Mouse (Mus musculus): ENCODE measurements around the gene Gclc. TPM values are rescaled to one million over a fixed set of nuclear protein-coding genes. Genes with fewer than 3 reads are reported as not detected.

Gene Gclc
- polyA plus RNA-seq, 1 experiment from 2014 or later: 29.7 TPM

DNA sequence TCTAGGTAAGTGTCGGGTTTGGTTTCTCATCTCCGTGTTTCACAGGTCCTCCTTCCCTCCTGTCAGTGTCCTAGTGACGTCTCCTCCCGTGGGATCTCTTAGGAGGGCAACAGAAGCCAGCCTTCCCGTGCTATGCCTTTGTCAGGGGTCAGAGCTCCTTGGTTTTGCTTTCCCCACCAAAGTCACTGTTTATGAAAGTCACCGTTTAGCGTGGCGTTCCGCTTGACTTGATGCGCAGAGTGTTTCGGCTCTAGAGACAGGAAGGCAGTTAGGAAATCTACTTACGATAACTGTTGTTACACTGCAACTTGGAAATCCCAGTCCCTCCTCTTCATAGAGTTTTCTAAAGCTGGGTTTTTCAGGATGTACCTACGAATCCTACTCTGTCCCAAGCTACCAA, 28.7 kb downstream of the Gclc start:
- no peak for DNase-seq (ENCODE audit: low spot score)
- 91% methylated on average over 13 of the region's 13 CpGs for WGBS
- Histone ChIP-seq H3K4me1 (replicated peaks; ENCODE audit: control insufficient read depth, insufficient read depth, low read length) (no peaks in the 10 kb centered on the region), H3K4me2 (no peak overlapping the region), H3K9me3 (ENCODE audit: control insufficient read depth, low read length) (no peaks in the 10 kb centered on the region), H3K27me3 (replicated peaks; ENCODE audit: control insufficient read depth, insufficient read depth, low read length) (no peaks in the 10 kb centered on the region), H3K9ac (ENCODE audit: low read depth, low read length) (no peak overlapping the region), H3K27ac (ENCODE audit: low read depth, low read length) (no peak overlapping the region), H3K4me3 (ENCODE audit: low read depth, low read length) (no peak overlapping the region), H3K36me3 (ENCODE audit: control insufficient read depth, insufficient read depth, low read length) (peaks cover 11% of the 10 kb centered on the region)
- no peak for ATAC-seq (replicated peaks; ENCODE audit: low FRiP score)

DNA sequence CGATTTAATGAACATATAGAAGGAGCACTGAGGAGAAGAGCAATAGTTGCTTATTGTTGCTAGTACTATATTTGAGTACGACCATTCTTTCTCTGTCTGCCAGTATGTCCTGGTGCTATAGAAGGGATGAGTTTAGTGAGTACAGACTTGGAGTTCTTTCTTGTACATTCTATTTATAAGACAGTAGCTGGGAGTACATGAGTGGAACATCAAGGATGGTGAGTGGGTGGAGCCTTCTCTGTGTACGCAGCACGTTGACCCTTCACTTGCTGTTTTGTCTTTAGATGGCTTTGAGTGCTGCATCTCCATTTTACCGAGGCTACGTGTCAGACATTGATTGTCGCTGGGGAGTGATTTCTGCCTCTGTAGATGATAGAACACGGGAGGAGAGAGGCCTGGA, 31.1 kb downstream of the Gclc start:
- Histone ChIP-seq H3K36me3 (ENCODE audit: control insufficient read depth, insufficient read depth, low read length) (peaks cover 15% of the 10 kb centered on the region), H3K4me2 (no peak overlapping the region), H3K4me3 (ENCODE audit: low read depth, low read length) (no peak overlapping the region), H3K9me3 (ENCODE audit: control insufficient read depth, low read length) (no peaks in the 10 kb centered on the region), H3K4me1 (replicated peaks; ENCODE audit: control insufficient read depth, insufficient read depth, low read length) (no peaks in the 10 kb centered on the region), H3K27me3 (replicated peaks; ENCODE audit: control insufficient read depth, insufficient read depth, low read length) (no peaks in the 10 kb centered on the region), H3K27ac (ENCODE audit: low read depth, low read length) (no peak overlapping the region), H3K9ac (ENCODE audit: low read depth, low read length) (no peak overlapping the region)
- ATAC-seq (replicated peaks; ENCODE audit: low FRiP score) (no peak), DNase-seq (ENCODE audit: low spot score) (no peak)
- WGBS: 93% methylated on average over 8 of the region's 8 CpGs

- WGBS: 91% methylated on average over 7 of the region's 7 CpGs
- Histone ChIP-seq H3K4me3 (ENCODE audit: low read depth, low read length) (no peak overlapping the region), H3K4me1 (replicated peaks; ENCODE audit: control insufficient read depth, insufficient read depth, low read length) (no peaks in the 10 kb centered on the region), H3K9ac (ENCODE audit: low read depth, low read length) (no peak overlapping the region), H3K9me3 (ENCODE audit: control insufficient read depth, low read length) (no peaks in the 10 kb centered on the region), H3K4me2 (no peak overlapping the region), H3K36me3 (ENCODE audit: control insufficient read depth, insufficient read depth, low read length) (peaks cover 36% of the 10 kb centered on the region), H3K27ac (ENCODE audit: low read depth, low read length) (no peak overlapping the region), H3K27me3 (replicated peaks; ENCODE audit: control insufficient read depth, insufficient read depth, low read length) (no peaks in the 10 kb centered on the region)
- DNase-seq (ENCODE audit: low spot score) (no peak), ATAC-seq (replicated peaks; ENCODE audit: low FRiP score) (no peak)
These were observed 33.6 kb downstream of the Gclc start for GRCm38 (mm10) chr9:77787936-77788335.

DNA sequence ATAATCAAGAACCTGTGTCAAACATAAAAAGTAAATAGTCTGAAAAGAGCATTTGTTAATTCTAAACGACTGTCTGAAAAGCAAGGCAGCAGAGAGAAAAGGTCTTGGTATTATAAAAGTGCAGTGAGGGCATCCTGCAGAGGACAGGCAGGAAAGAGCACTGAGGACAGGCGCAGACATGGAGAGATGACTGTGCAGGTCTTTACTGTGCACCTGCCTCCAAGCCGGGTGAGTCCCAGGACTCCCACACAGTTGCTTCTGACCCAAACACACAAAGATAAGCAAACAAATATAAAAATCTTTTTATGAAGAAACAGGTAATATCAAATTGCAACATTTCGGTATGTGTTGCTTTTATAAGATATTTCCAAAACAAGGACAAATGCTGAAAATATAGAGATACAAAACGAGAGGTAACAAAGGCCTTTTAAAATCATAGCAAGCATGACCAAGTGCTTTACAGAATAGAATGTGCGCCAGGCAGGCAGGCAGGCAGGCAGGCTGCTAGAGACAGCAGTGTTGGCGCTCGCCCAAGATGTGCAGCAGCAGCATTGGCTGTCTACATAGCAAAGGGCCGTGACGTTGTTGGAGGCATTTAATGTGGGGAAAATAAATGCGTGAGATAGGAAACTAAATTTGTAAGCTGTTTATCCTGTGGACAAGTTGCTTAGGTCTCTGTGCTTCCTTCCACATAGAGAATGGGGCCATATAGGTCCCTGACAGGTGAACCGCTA, 35.4 kb downstream of the Gclc start:
- Histone ChIP-seq H3K9me3 (ENCODE audit: control insufficient read depth, low read length) (no peaks in the 10 kb centered on the region), H3K4me3 (ENCODE audit: low read depth, low read length) (no peak overlapping the region), H3K27ac (ENCODE audit: low read depth, low read length) (no peak overlapping the region), H3K9ac (ENCODE audit: low read depth, low read length) (no peak overlapping the region), H3K4me1 (replicated peaks; ENCODE audit: control insufficient read depth, insufficient read depth, low read length) (no peaks in the 10 kb centered on the region), H3K4me2 (no peak overlapping the region), H3K27me3 (replicated peaks; ENCODE audit: control insufficient read depth, insufficient read depth, low read length) (no peaks in the 10 kb centered on the region), H3K36me3 (ENCODE audit: control insufficient read depth, insufficient read depth, low read length) (peaks cover 48% of the 10 kb centered on the region)
- DNase-seq (ENCODE audit: low spot score) (no peak), ATAC-seq (replicated peaks; ENCODE audit: low FRiP score) (no peak)
- WGBS: 89% methylated on average over 12 of the region's 12 CpGs

DNA sequence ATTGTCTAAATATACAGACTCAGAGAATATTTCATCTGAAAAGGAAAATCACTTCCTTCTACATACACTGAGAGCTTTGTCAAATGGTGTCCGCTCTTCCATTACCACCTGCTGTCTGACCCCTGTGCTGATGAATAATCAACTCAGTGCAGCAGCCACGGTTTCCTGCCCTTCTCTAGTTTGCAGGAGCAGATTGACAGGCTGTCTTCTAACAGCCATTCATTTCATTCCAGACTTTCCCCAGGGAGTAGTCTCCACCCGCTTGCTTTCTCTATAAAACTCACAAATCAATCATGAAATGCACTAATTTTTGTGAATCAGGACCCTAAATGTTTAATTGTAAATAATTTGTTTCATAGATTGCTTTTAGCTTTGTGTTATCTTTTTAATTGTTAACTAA, 39.5 kb downstream of the Gclc start:
- ATAC-seq (replicated peaks; ENCODE audit: low FRiP score): no peak
- no peaks in the 10 kb centered on the region for H3K9me3 ChIP-seq (ENCODE audit: control insufficient read depth, low read length)
- peaks cover 43% of the 10 kb centered on the region for H3K36me3 ChIP-seq (ENCODE audit: control insufficient read depth, insufficient read depth, low read length)
- DNase-seq (ENCODE audit: low spot score): no peak
- H3K4me1 ChIP-seq (replicated peaks; ENCODE audit: control insufficient read depth, insufficient read depth, low read length): no peaks in the 10 kb centered on the region
- H3K4me2 ChIP-seq: no peak overlapping the region
- H3K27me3 ChIP-seq (replicated peaks; ENCODE audit: control insufficient read depth, insufficient read depth, low read length): no peaks in the 10 kb centered on the region
- WGBS: 70% methylated on average over 3 of the region's 3 CpGs
- no peak overlapping the region for H3K27ac ChIP-seq (ENCODE audit: low read depth, low read length)
- H3K9ac ChIP-seq (ENCODE audit: low read depth, low read length): no peak overlapping the region
- no peak overlapping the region for H3K4me3 ChIP-seq (ENCODE audit: low read depth, low read length)

DNA sequence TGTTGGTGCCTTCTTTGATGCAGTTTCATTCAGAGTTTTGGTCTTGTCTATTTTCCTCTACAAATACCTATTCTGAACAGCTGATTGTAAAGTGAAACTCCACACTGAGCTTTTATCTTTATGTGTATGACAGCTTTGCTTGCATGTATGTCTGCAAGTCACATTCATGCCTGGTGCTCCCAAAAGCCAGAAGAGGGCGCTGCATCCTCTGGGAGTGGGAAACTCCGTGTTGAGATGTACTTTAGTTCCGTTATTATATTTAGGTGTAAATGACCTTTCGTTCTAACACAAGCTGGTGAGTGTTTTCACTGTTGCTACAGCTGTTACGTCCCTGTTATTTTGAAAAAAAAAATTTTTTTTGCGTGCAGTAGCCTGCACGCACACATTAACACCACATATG, 48.1 kb downstream of the Gclc start:
- H3K4me1 ChIP-seq (replicated peaks; ENCODE audit: control insufficient read depth, insufficient read depth, low read length): no peaks in the 10 kb centered on the region
- DNase-seq (ENCODE audit: low spot score) (no peak), ATAC-seq (replicated peaks; ENCODE audit: low FRiP score) (no peak)
- H3K4me2 ChIP-seq: no peak overlapping the region
- no peak overlapping the region for H3K27ac ChIP-seq (ENCODE audit: low read depth, low read length)
- 47% methylated on average over 7 of the region's 7 CpGs for WGBS
- H3K9ac ChIP-seq (ENCODE audit: low read depth, low read length): no peak overlapping the region
- no peaks in the 10 kb centered on the region for H3K36me3 ChIP-seq (ENCODE audit: control insufficient read depth, insufficient read depth, low read length)
- no peaks in the 10 kb centered on the region for H3K27me3 ChIP-seq (replicated peaks; ENCODE audit: control insufficient read depth, insufficient read depth, low read length)
- no peaks in the 10 kb centered on the region for H3K9me3 ChIP-seq (ENCODE audit: control insufficient read depth, low read length)
- no peak overlapping the region for H3K4me3 ChIP-seq (ENCODE audit: low read depth, low read length)

DNA sequence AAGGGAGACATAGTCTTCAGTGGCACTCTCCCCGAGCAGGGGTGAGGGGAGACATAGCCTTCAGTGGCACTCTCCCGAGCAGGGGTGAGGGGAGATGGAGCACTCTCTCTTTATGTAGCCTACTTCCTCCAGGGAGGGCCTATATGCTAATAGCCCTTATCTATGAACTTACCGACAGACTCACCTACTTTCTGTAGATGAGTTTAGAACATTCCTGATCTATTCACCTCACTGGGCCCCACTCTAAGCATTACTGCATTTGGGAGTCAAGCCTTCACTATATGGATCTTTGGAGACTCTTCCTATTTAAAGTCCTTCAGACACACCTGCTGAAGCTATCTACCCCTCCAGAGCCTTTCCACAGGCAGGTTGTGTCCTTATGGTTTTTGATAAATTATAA, 52.1 kb downstream of the Gclc start:
- WGBS: 39% methylated on average over 3 of the region's 3 CpGs
- no peak for DNase-seq (ENCODE audit: low spot score)
- H3K36me3 ChIP-seq (ENCODE audit: control insufficient read depth, insufficient read depth, low read length): no peaks in the 10 kb centered on the region
- no peaks in the 10 kb centered on the region for H3K9me3 ChIP-seq (ENCODE audit: control insufficient read depth, low read length)
- H3K9ac ChIP-seq (ENCODE audit: low read depth, low read length): no peak overlapping the region
- H3K27ac ChIP-seq (ENCODE audit: low read depth, low read length): no peak overlapping the region
- H3K4me1 ChIP-seq (replicated peaks; ENCODE audit: control insufficient read depth, insufficient read depth, low read length): no peaks in the 10 kb centered on the region
- H3K27me3 ChIP-seq (replicated peaks; ENCODE audit: control insufficient read depth, insufficient read depth, low read length): no peaks in the 10 kb centered on the region
- no peak for ATAC-seq (replicated peaks; ENCODE audit: low FRiP score)
- peak overlapping the region; percentile 25; the same call in 1 of the 2 replicates for H3K4me3 ChIP-seq (ENCODE audit: low read depth, low read length)
- peak overlapping the region; percentile 54 for H3K4me2 ChIP-seq

- Histone ChIP-seq H3K4me1 (replicated peaks; ENCODE audit: control insufficient read depth, insufficient read depth, low read length) (no peaks in the 10 kb centered on the region), H3K27ac (ENCODE audit: low read depth, low read length) (no peak overlapping the region), H3K9me3 (ENCODE audit: control insufficient read depth, low read length) (no peaks in the 10 kb centered on the region), H3K36me3 (ENCODE audit: control insufficient read depth, insufficient read depth, low read length) (no peaks in the 10 kb centered on the region), H3K27me3 (replicated peaks; ENCODE audit: control insufficient read depth, insufficient read depth, low read length) (no peaks in the 10 kb centered on the region), H3K4me3 (ENCODE audit: low read depth, low read length) (peak overlapping the region; percentile 25; the same call in 1 of the 2 replicates), H3K4me2 (peak overlapping the region; percentile 54), H3K9ac (ENCODE audit: low read depth, low read length) (no peak overlapping the region)
- WGBS: 29% methylated on average over 12 of the region's 12 CpGs
- DNase-seq (ENCODE audit: low spot score) (peak; percentile 73), ATAC-seq (replicated peaks; ENCODE audit: low FRiP score) (peak; percentile 60; the same call in 1 of the 2 replicates)
These were observed 52.7 kb downstream of the Gclc start for GRCm38 (mm10) chr9:77806842-77807668.

Measured in liver, embryonic 11.5 days (tissue).